Mouse (Mus musculus) lung, embryonic 15.5 days (tissue): ENCODE measurements around the gene Olfr851. TPM values are rescaled to one million over a fixed set of nuclear protein-coding genes. Genes with fewer than 3 reads are reported as not detected.

ENCODE experiments used
- ATAC-seq: fragments of 200-750 bp; cut with Nextera tagmentation; 2 replicates; pipeline ENCODE4 v1.8.0; 2017; ENCODE audit warnings: moderate number of reproducible peaks, borderline replicate concordance; ENCODE audit not compliant: low FRiP score, low TSS enrichment; ENCODE audit errors: extremely low read depth
- H3K27ac ChIP-seq: fragments of 300-500 bp; sonication (generic); 2 replicates; pipeline ENCODE4 v1.5.1; 2015; ENCODE audit warnings: moderate library complexity, mild to moderate bottlenecking, inconsistent platforms
- H3K27me3 ChIP-seq: fragments of 300-500 bp; sonication (generic); 2 replicates; pipeline ENCODE4 v1.6.1; 2015; ENCODE audit warnings: inconsistent platforms
- H3K36me3 ChIP-seq: fragments of 300-500 bp; sonication (generic); 2 replicates; pipeline ENCODE4 v1.6.1; 2015; ENCODE audit warnings: inconsistent platforms
- H3K4me1 ChIP-seq: fragments of 300-500 bp; sonication (generic); 2 replicates; pipeline ENCODE4 v1.6.1; 2015; ENCODE audit warnings: inconsistent platforms
- H3K4me2 ChIP-seq: fragments of 300-500 bp; sonication (generic); 2 replicates; pipeline ENCODE4 v1.6.1; 2015; ENCODE audit warnings: inconsistent platforms, mild to moderate bottlenecking, moderate library complexity
- H3K4me3 ChIP-seq: fragments of 300-500 bp; sonication (generic); 2 replicates; pipeline ENCODE4 v1.5.1; 2015; ENCODE audit warnings: mild to moderate bottlenecking, inconsistent platforms
- H3K9ac ChIP-seq: fragments of 300-500 bp; sonication (generic); 2 replicates; pipeline ENCODE4 v1.6.1; 2015; ENCODE audit warnings: inconsistent platforms
- H3K9me3 ChIP-seq: fragments of 300-500 bp; sonication (generic); 2 replicates; pipeline ENCODE4 v1.6.1; 2016; ENCODE audit warnings: inconsistent platforms
- WGBS: fragments of 180-500 bp; shearing (Covaris S2); methylation state at CpG from one replicate; pipeline ENCODE4 v1.1.7; 2015; 5-methylcytosine and 5-hydroxymethylcytosine counted together
- polyA plus RNA-seq: library from polyadenylated mRNA; unstranded; fragments of >200 nt; fragmentation: Nextera tagmentation; extraction: Ambion mirVana; gene quantifications from 2 replicates; pipeline ENCODE4 v1.2.1, GENCODE M21; 2015

The Olfr851 gene
- polyA plus RNA-seq = not detected in 2 replicates

GRCm38 (mm10) chr9:19492995-19493394 lies at the start of gene Olfr851:
TSS of gene Olfr851 (plus strand) at chr9:19493295.
- no peak for ATAC-seq
- H3K27ac ChIP-seq = no peak within 1 kb of the TSS
- no peak within 1 kb of the TSS for H3K9ac ChIP-seq
- no peaks in the 10 kb centered on the region for H3K27me3 ChIP-seq
- H3K36me3 ChIP-seq = no peaks in the 10 kb centered on the region
- H3K4me2 ChIP-seq = no peak within 1 kb of the TSS
- no peaks in the 10 kb centered on the region for H3K9me3 ChIP-seq
- no peak within 1 kb of the TSS for H3K4me3 ChIP-seq
- no peaks in the 10 kb centered on the region for H3K4me1 ChIP-seq

GRCm38 (mm10) chr9:19478148-19478547 lies 14.9 kb upstream of the Olfr851 start, which contains the start of gene Olfr850:
TSS of gene Olfr850 (minus strand) at chr9:19478248.
- no peak within 1 kb of the TSS for H3K4me2 ChIP-seq
- H3K9me3 ChIP-seq = no peaks in the 10 kb centered on the region
- no peak within 1 kb of the TSS for H3K27ac ChIP-seq
- H3K9ac ChIP-seq = no peak within 1 kb of the TSS
- no peak within 1 kb of the TSS for H3K4me3 ChIP-seq
- no peak for ATAC-seq
- no peaks in the 10 kb centered on the region for H3K27me3 ChIP-seq
- H3K4me1 ChIP-seq = no peaks in the 10 kb centered on the region
- H3K36me3 ChIP-seq = no peaks in the 10 kb centered on the region

- no peak for ATAC-seq
These were observed 47.9 kb downstream of the Olfr851 start, which contains the start of gene Olfr853 for GRCm38 (mm10) chr9:19540976-19541375. TSS of gene Olfr853 (minus strand) at chr9:19541076.

More at GRCm38 (mm10) chr9:19540976-19541375, 47.9 kb downstream of the Olfr851 start, which contains the start of gene Olfr853:
- Histone ChIP-seq H3K9me3 (no peaks in the 10 kb centered on the region), H3K27ac (no peak within 1 kb of the TSS), H3K4me2 (no peak within 1 kb of the TSS), H3K4me3 (no peak within 1 kb of the TSS), H3K36me3 (no peaks in the 10 kb centered on the region), H3K9ac (no peak within 1 kb of the TSS), H3K27me3 (no peaks in the 10 kb centered on the region), H3K4me1 (no peaks in the 10 kb centered on the region)
- WGBS = 73% methylated on average over 1 of the region's 1 CpGs

Other genes starting within 250 kb of the Olfr851 start
- gene Olfr843, start 241.3 kb upstream of the Olfr851 start, polyA plus RNA-seq = not detected in 2 replicates
- gene Olfr844, start 176.9 kb upstream of the Olfr851 start, polyA plus RNA-seq = not detected in 2 replicates
- gene Olfr845, start 156.8 kb upstream of the Olfr851 start, polyA plus RNA-seq = not detected in 2 replicates
- not detected in 2 replicates for gene Olfr846, start 129.3 kb upstream of the Olfr851 start, polyA plus RNA-seq
- gene Olfr847, start 114.6 kb upstream of the Olfr851 start, polyA plus RNA-seq = not detected in 2 replicates
- not detected in 2 replicates for gene Olfr849, start 53.0 kb upstream of the Olfr851 start, polyA plus RNA-seq
- gene Olfr850, start 15.0 kb upstream of the Olfr851 start, polyA plus RNA-seq = not detected in 2 replicates
- not detected in 2 replicates for gene Olfr853, start 47.8 kb downstream of the Olfr851 start, polyA plus RNA-seq
- gene Olfr854, start 74.1 kb downstream of the Olfr851 start, polyA plus RNA-seq = not detected in 2 replicates
- gene Olfr855, start 89.3 kb downstream of the Olfr851 start, polyA plus RNA-seq = not detected in 2 replicates
- 26.3 and 27.3 TPM in 2 replicates for gene Zfp317, start 128.8 kb downstream of the Olfr851 start, polyA plus RNA-seq
- gene Olfr857, start 216.1 kb downstream of the Olfr851 start, polyA plus RNA-seq = not detected in 2 replicates